Mouse (Mus musculus) neural tube, embryonic 11.5 days (tissue): Measurements from ENCODE around the gene Tmem140. TPM values are rescaled to one million over a fixed set of nuclear protein-coding genes. Genes with fewer than 3 reads are reported as not detected.

Experiments used
- ATAC-seq: fragments of 200-750 bp; cut with Nextera tagmentation; 2 replicates; pipeline ENCODE4 v1.8.0; 2017; ENCODE audit warnings: moderate number of reproducible peaks, mild to moderate bottlenecking, moderate TSS enrichment, moderate library complexity; ENCODE audit not compliant: insufficient read depth, low FRiP score, low TSS enrichment
- DNase-seq: peaks from one replicate; pipeline ENCODE4 v3.0.0-alpha.2; 2015; ENCODE audit warnings: low spot score
- H3K27ac ChIP-seq: fragments of 300-500 bp; sonication (generic); 2 replicates; pipeline ENCODE4 v1.5.1; 2014; ENCODE audit warnings: low read depth, mild to moderate bottlenecking, low read length
- H3K27me3 ChIP-seq: fragments of 300-500 bp; sonication (generic); 2 replicates; pipeline ENCODE4 v1.6.1; 2014; ENCODE audit warnings: mild to moderate bottlenecking, low read length, mixed read lengths; ENCODE audit not compliant: control insufficient read depth, insufficient read depth
- H3K36me3 ChIP-seq: fragments of 300-500 bp; sonication (generic); 2 replicates; pipeline ENCODE4 v1.6.1; 2014; ENCODE audit warnings: mild to moderate bottlenecking, low read length, moderate library complexity, mixed read lengths; ENCODE audit not compliant: control insufficient read depth, insufficient read depth
- H3K4me1 ChIP-seq: fragments of 300-500 bp; sonication (generic); 2 replicates; pipeline ENCODE4 v1.6.1; 2014; ENCODE audit warnings: low read length, mixed read lengths; ENCODE audit not compliant: control insufficient read depth, insufficient read depth
- H3K4me2 ChIP-seq: fragments of 300-500 bp; sonication (generic); 2 replicates; pipeline ENCODE4 v1.6.1; 2014; ENCODE audit warnings: low read depth, mild to moderate bottlenecking, moderate library complexity
- H3K4me3 ChIP-seq: fragments of 300-500 bp; sonication (generic); 2 replicates; pipeline ENCODE4 v1.5.1; 2014; ENCODE audit warnings: low read depth, low read length
- H3K9ac ChIP-seq: fragments of 300-500 bp; sonication (generic); 2 replicates; pipeline ENCODE4 v1.6.1; 2014; ENCODE audit warnings: mild to moderate bottlenecking, low read length
- H3K9me3 ChIP-seq: fragments of 300-500 bp; sonication (generic); 2 replicates; pipeline ENCODE4 v1.6.1; 2016; ENCODE audit warnings: low read length; ENCODE audit not compliant: control insufficient read depth
- WGBS: fragments of 180-500 bp; shearing (Covaris S2); extraction: QIAGEN DNeasy Blood & Tissue Kit; methylation state at CpG from one replicate; pipeline ENCODE4 v1.1.7; 2014; 5-methylcytosine and 5-hydroxymethylcytosine counted together
- polyA plus RNA-seq: library from polyadenylated mRNA; unstranded; fragments of >200 nt; fragmentation: Nextera tagmentation; extraction: Ambion mirVana; gene quantifications from 2 replicates; pipeline ENCODE4 v1.2.1, GENCODE M21; 2014

Tmem140 gene
- 0.51 and 1.3 TPM in 2 replicates for polyA plus RNA-seq

DNA sequence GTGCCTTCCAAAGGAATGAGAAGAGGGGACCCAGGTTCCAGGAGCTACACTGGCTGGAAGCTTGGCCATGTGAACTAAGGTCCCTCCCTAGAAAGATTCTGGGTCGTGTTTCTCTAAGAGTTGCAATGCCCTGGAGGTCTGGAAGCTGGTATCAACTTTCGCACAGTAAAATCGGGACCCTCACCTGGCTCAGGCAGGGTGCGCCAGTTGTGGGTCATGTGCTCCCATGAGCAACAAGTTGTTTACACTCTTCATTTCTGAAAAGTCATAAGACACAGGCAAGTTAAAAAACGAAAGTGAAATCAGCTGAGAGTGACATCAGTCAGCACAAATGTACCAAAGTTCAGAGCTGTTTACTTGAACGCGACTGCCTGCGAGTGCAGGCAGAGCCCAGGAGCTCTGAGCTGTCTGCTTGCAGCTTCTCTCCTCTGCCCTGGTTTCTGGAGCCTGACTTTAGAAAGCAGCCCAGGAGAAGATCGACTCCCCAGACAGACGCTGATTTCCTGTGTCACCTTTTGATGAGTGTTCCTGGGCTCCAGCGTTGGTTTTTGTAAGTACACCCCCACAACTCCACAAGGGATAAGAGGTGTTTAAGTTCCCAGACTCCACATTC lies at the start of gene Tmem140:
TSS of gene Tmem140 (plus strand) at position 356 of the 613 bp plus-strand sequence.
- no peak for DNase-seq
- ATAC-seq = no peak
- H3K36me3 ChIP-seq = no peaks in the 10 kb centered on the region
- H3K9ac ChIP-seq = no peak within 1 kb of the TSS
- H3K27ac ChIP-seq = no peak within 1 kb of the TSS
- no peaks in the 10 kb centered on the region for H3K4me1 ChIP-seq
- WGBS = 55% methylated on average over 11 of the region's 11 CpGs
- H3K27me3 ChIP-seq = no peaks in the 10 kb centered on the region
- H3K9me3 ChIP-seq = no peaks in the 10 kb centered on the region
- H3K4me2 ChIP-seq = no peak within 1 kb of the TSS
- H3K4me3 ChIP-seq = no peak within 1 kb of the TSS

DNA sequence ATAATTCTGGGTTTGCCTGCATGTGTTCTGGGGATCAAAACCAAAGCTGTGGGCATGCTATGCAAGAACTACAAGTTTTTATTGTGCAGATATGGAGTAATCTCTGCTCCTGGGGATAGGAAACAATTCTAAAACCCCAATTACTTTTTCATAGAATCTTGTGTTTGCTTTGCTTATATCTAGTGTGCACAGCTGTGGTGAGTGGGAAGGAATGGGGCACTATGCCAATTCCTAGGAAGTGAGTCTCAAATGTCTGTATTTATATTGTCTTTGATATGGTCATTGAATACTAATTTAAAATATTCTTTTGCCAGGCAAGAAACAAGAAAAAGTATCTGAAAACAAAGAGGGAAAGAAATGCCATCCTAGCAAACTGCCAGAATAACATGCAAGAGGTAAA lies 38.5 kb upstream of the Tmem140 start:
- DNase-seq = no peak
- H3K9me3 ChIP-seq = no peaks in the 10 kb centered on the region
- H3K27me3 ChIP-seq = no peaks in the 10 kb centered on the region
- no peak overlapping the region for H3K4me3 ChIP-seq
- H3K9ac ChIP-seq = no peak overlapping the region
- no peaks in the 10 kb centered on the region for H3K4me1 ChIP-seq
- H3K36me3 ChIP-seq = no peaks in the 10 kb centered on the region
- ATAC-seq = no peak
- H3K27ac ChIP-seq = no peak overlapping the region
- no peak overlapping the region for H3K4me2 ChIP-seq

GRCm38 (mm10) chr6:34832352-34832751 lies 30.6 kb upstream of the Tmem140 start:
- Histone ChIP-seq H3K36me3 (no peaks in the 10 kb centered on the region), H3K9ac (no peak overlapping the region), H3K4me1 (no peaks in the 10 kb centered on the region), H3K27ac (no peak overlapping the region), H3K9me3 (no peaks in the 10 kb centered on the region), H3K4me2 (no peak overlapping the region), H3K27me3 (no peaks in the 10 kb centered on the region), H3K4me3 (no peak overlapping the region)
- no peak for DNase-seq
- ATAC-seq = no peak
- WGBS = 93% methylated on average over 5 of the region's 5 CpGs

DNA sequence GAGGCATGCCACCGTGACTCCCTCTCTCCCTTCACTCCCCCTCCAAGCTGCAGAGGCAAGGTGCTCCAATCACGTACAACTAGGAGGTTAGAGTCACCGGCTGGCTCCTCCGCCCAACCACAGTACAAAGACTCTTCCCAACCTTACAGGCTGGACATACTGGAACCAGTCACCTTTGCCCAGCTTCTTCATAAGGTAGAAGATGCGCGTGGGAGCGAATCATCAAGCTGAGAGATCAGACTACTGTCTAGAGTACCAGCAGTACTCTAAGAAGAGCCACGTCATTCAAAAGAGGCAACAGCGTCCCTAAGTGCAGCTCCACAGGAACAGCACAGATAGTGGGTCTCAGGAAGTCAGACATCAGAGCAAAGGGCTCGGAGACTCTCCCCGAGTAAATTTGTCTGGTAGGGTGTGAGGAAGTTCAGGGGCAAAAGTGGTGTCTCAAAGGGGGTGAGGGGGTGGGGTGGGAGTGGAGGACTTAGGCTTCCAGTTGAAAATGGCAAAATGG lies 1.3 kb upstream of the Tmem140 start:
- H3K36me3 ChIP-seq = no peaks in the 10 kb centered on the region

GRCm38 (mm10) chr6:34862381-34862780 lies 565 bp upstream of the Tmem140 start:
- H3K4me2 ChIP-seq = no peak overlapping the region
- DNase-seq = no peak
- no peaks in the 10 kb centered on the region for H3K4me1 ChIP-seq
- H3K36me3 ChIP-seq = no peaks in the 10 kb centered on the region
- ATAC-seq = no peak
- 91% methylated on average over 6 of the region's 6 CpGs for WGBS
- H3K9me3 ChIP-seq = no peaks in the 10 kb centered on the region
- H3K27me3 ChIP-seq = no peaks in the 10 kb centered on the region
- H3K4me3 ChIP-seq = no peak overlapping the region
- H3K9ac ChIP-seq = no peak overlapping the region
- H3K27ac ChIP-seq = no peak overlapping the region

More for the DNA sequence above, 1.3 kb upstream of the Tmem140 start:
- Histone ChIP-seq H3K9ac (no peak overlapping the region), H3K4me1 (no peaks in the 10 kb centered on the region), H3K27ac (no peak overlapping the region), H3K4me2 (no peak overlapping the region), H3K9me3 (no peaks in the 10 kb centered on the region), H3K4me3 (no peak overlapping the region), H3K27me3 (no peaks in the 10 kb centered on the region)
- no peak for ATAC-seq
- 95% methylated on average over 11 of the region's 11 CpGs for WGBS
- no peak for DNase-seq

GRCm38 (mm10) chr6:34863786-34864514 lies 1.0 kb downstream of the Tmem140 start:
- Histone ChIP-seq H3K4me2 (no peak overlapping the region), H3K4me1 (no peaks in the 10 kb centered on the region), H3K9ac (no peak overlapping the region), H3K4me3 (no peak overlapping the region), H3K36me3 (no peaks in the 10 kb centered on the region), H3K27ac (no peak overlapping the region), H3K27me3 (no peaks in the 10 kb centered on the region), H3K9me3 (no peaks in the 10 kb centered on the region)
- DNase-seq (no peak), ATAC-seq (no peak)
- 73% methylated on average over 9 of the region's 9 CpGs for WGBS

DNA sequence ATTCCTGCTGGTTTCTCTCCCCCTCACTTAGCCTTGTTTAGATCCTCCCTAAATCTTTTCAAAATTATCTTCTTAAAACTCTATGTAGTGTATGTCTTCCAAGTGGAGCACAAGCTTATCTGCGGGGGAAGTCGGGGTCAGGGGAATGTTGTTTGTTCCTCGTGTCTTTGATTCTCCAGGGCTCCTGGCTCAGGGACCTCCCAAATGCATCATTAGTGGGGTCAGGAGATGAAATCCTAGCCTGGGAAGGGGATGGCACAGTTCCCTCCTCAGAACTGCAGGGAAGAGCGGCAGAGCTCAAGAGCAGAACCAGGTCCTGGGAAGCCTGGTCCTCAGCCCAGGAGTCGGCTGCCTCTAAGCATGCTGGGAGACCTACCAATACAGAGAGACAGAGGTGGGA lies 2.3 kb downstream of the Tmem140 start:
- Histone ChIP-seq H3K36me3 (no peaks in the 10 kb centered on the region), H3K9ac (no peak overlapping the region), H3K27ac (no peak overlapping the region), H3K9me3 (no peaks in the 10 kb centered on the region), H3K4me2 (no peak overlapping the region), H3K4me3 (no peak overlapping the region), H3K4me1 (no peaks in the 10 kb centered on the region), H3K27me3 (no peaks in the 10 kb centered on the region)
- DNase-seq = no peak
- 68% methylated on average over 5 of the region's 5 CpGs for WGBS
- no peak for ATAC-seq

- DNase-seq (no peak), ATAC-seq (no peak)
- no peak overlapping the region for H3K27ac ChIP-seq
- no peak overlapping the region for H3K4me2 ChIP-seq
- 66% methylated on average over 7 of the region's 7 CpGs for WGBS
- no peaks in the 10 kb centered on the region for H3K9me3 ChIP-seq
- no peak overlapping the region for H3K9ac ChIP-seq
- H3K4me3 ChIP-seq = no peak overlapping the region
- H3K36me3 ChIP-seq = no peaks in the 10 kb centered on the region
- H3K4me1 ChIP-seq = no peaks in the 10 kb centered on the region
- no peaks in the 10 kb centered on the region for H3K27me3 ChIP-seq
Measured at GRCm38 (mm10) chr6:34865711-34866593, 3.0 kb downstream of the Tmem140 start.
